Mouse (Mus musculus): ENCODE measurements around the gene Cbx5. TPM values are rescaled to one million over a fixed set of nuclear protein-coding genes. Genes with fewer than 3 reads are reported as not detected.

Cbx5 gene
- polyA plus RNA-seq, 1 experiment from 2014 or later: 144 TPM

DNA sequence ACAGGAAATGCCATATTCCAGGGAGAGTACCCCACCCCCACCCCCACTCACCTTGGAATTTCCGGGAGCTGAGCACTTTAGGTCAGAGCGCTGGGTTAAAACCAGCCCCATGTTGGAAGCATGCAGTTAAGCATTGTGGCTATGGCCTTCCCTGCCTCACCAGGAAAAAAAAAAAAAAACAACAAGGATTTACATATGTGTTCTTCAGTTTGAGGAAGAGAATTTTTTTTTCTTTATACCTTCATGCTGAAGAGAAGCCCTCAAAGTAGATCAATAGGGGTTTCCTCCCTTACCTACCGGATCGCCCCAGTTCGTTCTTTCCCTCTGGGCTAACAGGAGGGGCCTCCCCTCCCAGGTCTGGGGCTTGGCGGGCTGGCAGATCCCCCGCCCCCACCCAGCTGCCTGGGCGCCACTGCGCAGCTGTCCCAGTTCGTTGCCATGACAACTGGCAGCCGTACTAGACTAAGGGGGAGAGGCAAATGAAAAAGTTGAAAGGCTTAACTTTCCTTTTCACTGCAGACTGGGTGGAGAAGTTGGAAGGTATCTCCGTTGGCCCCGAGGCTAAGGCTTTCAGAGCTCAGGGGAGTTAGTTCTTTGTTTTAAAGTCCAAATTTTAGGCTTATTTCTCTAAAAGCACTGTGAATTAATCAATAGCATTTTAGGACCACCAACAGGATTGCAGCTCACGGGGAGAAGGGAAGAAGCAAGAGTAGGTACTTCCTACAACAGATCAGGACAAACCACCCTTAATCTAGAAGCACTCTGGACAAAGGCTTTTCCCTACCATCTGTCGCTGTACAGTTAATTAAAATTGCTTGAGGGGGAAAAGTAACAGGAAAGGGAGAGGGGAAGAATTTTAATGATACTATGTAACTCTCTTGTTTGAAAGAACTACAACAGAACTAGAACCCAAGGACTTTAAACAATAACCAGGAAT is 24.4 kb downstream of the Cbx5 start:
- no peaks in the 10 kb centered on the region for H3K27me3 ChIP-seq (ENCODE audit: insufficient read depth, low read length)
- no peak for TF ChIP-seq CTCF (IDR thresholded peaks at IDR 0.05; ENCODE audit: low read depth)
- peak overlapping the region; percentile 46 for H3K9ac ChIP-seq
- peak overlapping the region; percentile 65 for H3K4me2 ChIP-seq
- peak; percentile 97 for DNase-seq
- ATAC-seq (ENCODE audit: insufficient read depth): peak; percentile 97
- WGBS: under 1% methylated on average over 15 of the region's 15 CpGs
- no peaks in the 10 kb centered on the region for H3K9me3 ChIP-seq (ENCODE audit: low read depth, low read length)
- peaks cover 28% of the 10 kb centered on the region for H3K36me3 ChIP-seq (ENCODE audit: insufficient read depth)
- H3K4me1 ChIP-seq (ENCODE audit: insufficient read depth): peaks cover 7% of the 10 kb centered on the region; the same call in 1 of the 2 replicates
- peak overlapping the region; percentile 92 for H3K27ac ChIP-seq (ENCODE audit: low read depth)
- H3K4me3 ChIP-seq (ENCODE audit: low read depth, low read length): peak overlapping the region; percentile 40

- ATAC-seq (ENCODE audit: insufficient read depth) (no peak), DNase-seq (peak; percentile 31)
- peaks cover 7% of the 10 kb centered on the region; the same call in 1 of the 2 replicates for H3K4me1 ChIP-seq (ENCODE audit: insufficient read depth)
- no peaks in the 10 kb centered on the region for H3K27me3 ChIP-seq (ENCODE audit: insufficient read depth, low read length)
- H3K36me3 ChIP-seq (ENCODE audit: insufficient read depth): peaks cover 37% of the 10 kb centered on the region
- 28% methylated on average over 2 of the region's 2 CpGs for WGBS
- H3K27ac ChIP-seq (ENCODE audit: low read depth): peak overlapping the region; percentile 42
- no peaks in the 10 kb centered on the region for H3K9me3 ChIP-seq (ENCODE audit: low read depth, low read length)
- no peak for TF ChIP-seq CTCF (IDR thresholded peaks at IDR 0.05; ENCODE audit: low read depth)
- peak overlapping the region; percentile 17 for H3K4me3 ChIP-seq (ENCODE audit: low read depth, low read length)
- H3K9ac ChIP-seq: no peak overlapping the region
- H3K4me2 ChIP-seq: peak overlapping the region; percentile 44
Measured at GRCm38 (mm10) chr15:103214149-103214548, 25.5 kb downstream of the Cbx5 start.

DNA sequence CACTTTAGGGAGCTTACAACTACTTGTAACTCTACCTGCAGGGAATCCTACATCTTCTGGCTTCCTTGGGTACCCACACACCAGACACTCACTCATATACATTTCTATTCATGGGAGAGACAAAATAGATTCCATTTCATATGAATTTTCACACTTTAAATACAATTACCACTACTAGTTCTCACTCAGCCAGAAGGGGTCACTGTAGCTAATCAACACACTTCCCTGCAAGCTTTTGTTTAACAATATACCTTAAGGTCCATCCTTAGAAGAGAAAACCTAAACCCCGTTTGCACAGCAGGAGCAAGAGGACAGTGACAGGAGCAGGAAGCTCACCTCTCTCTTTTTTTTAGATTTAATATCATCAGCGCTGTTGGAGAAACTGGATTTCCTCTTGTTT is 34.5 kb downstream of the Cbx5 start:
- 50% methylated on average over 2 of the region's 2 CpGs for whole genome bisulfite sequencing
- peak; percentile 38 for TF ChIP-seq CTCF (IDR thresholded peaks at IDR 0.05; ENCODE audit: low read depth)
- Histone ChIP-seq H3K4me1 (ENCODE audit: insufficient read depth) (0 out of 2 replicates have a peak, but pooled peaks cover 4% of the 10 kb centered on the region), H3K27ac (ENCODE audit: low read depth) (no peak overlapping the region), H3K36me3 (ENCODE audit: insufficient read depth) (peaks cover 92% of the 10 kb centered on the region), H3K9me3 (ENCODE audit: low read depth, low read length) (no peaks in the 10 kb centered on the region), H3K4me2 (no peak overlapping the region), H3K9ac (no peak overlapping the region), H3K27me3 (ENCODE audit: insufficient read depth, low read length) (no peaks in the 10 kb centered on the region), H3K4me3 (ENCODE audit: low read depth, low read length) (no peak overlapping the region)
- ATAC-seq (ENCODE audit: insufficient read depth) (no peak), DNase-seq (peak; percentile 45)

- peak overlapping the region; percentile 48; the same call in 1 of the 2 replicates for H3K27ac ChIP-seq (ENCODE audit: low read depth)
- no peak for TF ChIP-seq CTCF (IDR thresholded peaks at IDR 0.05; ENCODE audit: low read depth)
- H3K4me1 ChIP-seq (ENCODE audit: insufficient read depth): 0 out of 2 replicates have a peak, but pooled peaks cover 4% of the 10 kb centered on the region
- H3K9ac ChIP-seq: no peak overlapping the region
- H3K27me3 ChIP-seq (ENCODE audit: insufficient read depth, low read length): no peaks in the 10 kb centered on the region
- H3K4me2 ChIP-seq: peak overlapping the region; percentile 1; the same call in 1 of the 2 replicates
- WGBS: 34% methylated on average over 6 of the region's 6 CpGs
- ATAC-seq (ENCODE audit: insufficient read depth) (peak; percentile 81), DNase-seq (peak; percentile 94)
- peaks cover 93% of the 10 kb centered on the region for H3K36me3 ChIP-seq (ENCODE audit: insufficient read depth)
- H3K9me3 ChIP-seq (ENCODE audit: low read depth, low read length): no peaks in the 10 kb centered on the region
- H3K4me3 ChIP-seq (ENCODE audit: low read depth, low read length): no peak overlapping the region
Measured at GRCm38 (mm10) chr15:103202088-103202793, 37.4 kb downstream of the Cbx5 start.

- Histone ChIP-seq H3K27ac (ENCODE audit: low read depth) (no peak overlapping the region), H3K4me2 (no peak overlapping the region), H3K4me3 (ENCODE audit: low read depth, low read length) (no peak overlapping the region), H3K9me3 (ENCODE audit: low read depth, low read length) (no peaks in the 10 kb centered on the region), H3K36me3 (ENCODE audit: insufficient read depth) (peaks cover 95% of the 10 kb centered on the region), H3K9ac (no peak overlapping the region), H3K27me3 (ENCODE audit: insufficient read depth, low read length) (no peaks in the 10 kb centered on the region), H3K4me1 (ENCODE audit: insufficient read depth) (0 out of 2 replicates have a peak, but pooled peaks cover 3% of the 10 kb centered on the region)
- no peak for DNase-seq
- 82% methylated on average over 4 of the region's 4 CpGs for WGBS
- no peak for TF ChIP-seq CTCF (IDR thresholded peaks at IDR 0.05; ENCODE audit: low read depth)
- ATAC-seq (ENCODE audit: insufficient read depth): no peak
Measured at GRCm38 (mm10) chr15:103197785-103198184, 41.8 kb downstream of the Cbx5 start.

- H3K27ac ChIP-seq (ENCODE audit: low read depth): no peak overlapping the region
- H3K4me2 ChIP-seq: no peak overlapping the region
Measured at GRCm38 (mm10) chr15:103196835-103197234, 42.8 kb downstream of the Cbx5 start.

GRCm38 (mm10) chr15:103193606-103194005 is 46.0 kb downstream of the Cbx5 start:
- no peak for DNase-seq
- no peak overlapping the region for H3K4me3 ChIP-seq (ENCODE audit: low read depth, low read length)
- H3K9ac ChIP-seq: no peak overlapping the region
- peaks cover 77% of the 10 kb centered on the region for H3K36me3 ChIP-seq (ENCODE audit: insufficient read depth)
- no peak for TF ChIP-seq CTCF (IDR thresholded peaks at IDR 0.05; ENCODE audit: low read depth)
- H3K4me2 ChIP-seq: no peak overlapping the region
- H3K27ac ChIP-seq (ENCODE audit: low read depth): no peak overlapping the region
- no peaks in the 10 kb centered on the region for H3K27me3 ChIP-seq (ENCODE audit: insufficient read depth, low read length)
- H3K4me1 ChIP-seq (ENCODE audit: insufficient read depth): no peaks in the 10 kb centered on the region
- WGBS: 73% methylated on average over 2 of the region's 2 CpGs
- no peaks in the 10 kb centered on the region for H3K9me3 ChIP-seq (ENCODE audit: low read depth, low read length)
- ATAC-seq (ENCODE audit: insufficient read depth): no peak

More at GRCm38 (mm10) chr15:103196835-103197234, 42.8 kb downstream of the Cbx5 start:
- ATAC-seq (ENCODE audit: insufficient read depth) (no peak), DNase-seq (no peak)
- Histone ChIP-seq H3K9me3 (ENCODE audit: low read depth, low read length) (no peaks in the 10 kb centered on the region), H3K9ac (no peak overlapping the region), H3K4me1 (ENCODE audit: insufficient read depth) (no peaks in the 10 kb centered on the region), H3K27me3 (ENCODE audit: insufficient read depth, low read length) (no peaks in the 10 kb centered on the region), H3K36me3 (ENCODE audit: insufficient read depth) (peaks cover 96% of the 10 kb centered on the region), H3K4me3 (ENCODE audit: low read depth, low read length) (no peak overlapping the region)
- WGBS: 87% methylated on average over 1 of the region's 1 CpGs
- TF ChIP-seq CTCF (IDR thresholded peaks at IDR 0.05; ENCODE audit: low read depth): no peak
